Mouse (Mus musculus): ENCODE results near the gene Rdh16f2. TPM values are rescaled to one million over a fixed set of nuclear protein-coding genes. Genes with fewer than 3 reads are reported as not detected.
"Not testable (repeated sequence)": the region's sequence is repeated elsewhere in the genome, so short reads cannot be mapped to it uniquely, and the experiment has no call there.

The Rdh16f2 gene
- total RNA-seq (2021) = not detected
- long read RNA-seq, experiment 1 = 0 reads
- long read RNA-seq, experiment 2, partial matches to known transcripts = 0 of 1 reads
- long read RNA-seq, experiment 2, other reads (novel, unspliced or antisense) = 1 of 1 reads

GRCm38 (mm10) chr10:127866232-127866631 lies at the start of gene Rdh16f2:
Gene Rdh16f2, plus strand, starts transcription at chr10:127866474.
- no peak for DNase-seq (ENCODE audit: low spot score in 2 of 2)

- DNase-seq (ENCODE audit: low spot score in 2 of 2) = not testable (repeated sequence)
Measured at GRCm38 (mm10) chr10:127817268-127817910, 48.9 kb upstream of the Rdh16f2 start.

GRCm38 (mm10) chr10:127821806-127822205 lies 44.5 kb upstream of the Rdh16f2 start:
- DNase-seq (ENCODE audit: low spot score in 2 of 2) = not testable (repeated sequence)

GRCm38 (mm10) chr10:127825386-127825785 lies 40.9 kb upstream of the Rdh16f2 start:
- peak in 1 of 2 experiments; percentile 3 for DNase-seq (ENCODE audit: low spot score in 2 of 2)

GRCm38 (mm10) chr10:127829121-127829520 lies 37.2 kb upstream of the Rdh16f2 start:
- DNase-seq (ENCODE audit: low spot score in 2 of 2) = no peak

- not testable (repeated sequence) for DNase-seq (ENCODE audit: low spot score in 2 of 2)
Measured at GRCm38 (mm10) chr10:127834186-127834585, 32.1 kb upstream of the Rdh16f2 start.

- DNase-seq (ENCODE audit: low spot score in 2 of 2) = no peak
Measured at GRCm38 (mm10) chr10:127835292-127835691, 31.0 kb upstream of the Rdh16f2 start.

GRCm38 (mm10) chr10:127837793-127838192 lies 28.5 kb upstream of the Rdh16f2 start:
- DNase-seq (ENCODE audit: low spot score in 2 of 2) = not testable (repeated sequence)

- DNase-seq (ENCODE audit: low spot score in 2 of 2) = no peak
Measured at GRCm38 (mm10) chr10:127838539-127838938, 27.7 kb upstream of the Rdh16f2 start.

- no peak for DNase-seq (ENCODE audit: low spot score in 2 of 2)
Measured at GRCm38 (mm10) chr10:127840776-127841175, 25.5 kb upstream of the Rdh16f2 start.

GRCm38 (mm10) chr10:127845945-127846344 lies 20.3 kb upstream of the Rdh16f2 start:
- DNase-seq (ENCODE audit: low spot score in 2 of 2) = not testable (repeated sequence)

GRCm38 (mm10) chr10:127848089-127848488 lies 18.2 kb upstream of the Rdh16f2 start:
- DNase-seq (ENCODE audit: low spot score in 2 of 2) = no peak

GRCm38 (mm10) chr10:127849628-127850027 lies 16.6 kb upstream of the Rdh16f2 start, which contains the start of gene Rdh19:
Gene Rdh19, plus strand, starts transcription at chr10:127849928.
- no peak for DNase-seq (ENCODE audit: low spot score in 2 of 2)

- peak in 1 of 2 experiments; percentile 20 for DNase-seq (ENCODE audit: low spot score in 2 of 2)
Measured at GRCm38 (mm10) chr10:127856376-127856775, 9.9 kb upstream of the Rdh16f2 start.

- no peak for DNase-seq (ENCODE audit: low spot score in 2 of 2)
Measured at GRCm38 (mm10) chr10:127864931-127865330, 1.3 kb upstream of the Rdh16f2 start.

- DNase-seq (ENCODE audit: low spot score in 2 of 2) = no peak
Measured at GRCm38 (mm10) chr10:127872484-127872883, 6.2 kb downstream of the Rdh16f2 start.

- no peak for DNase-seq (ENCODE audit: low spot score in 2 of 2)
Measured at GRCm38 (mm10) chr10:127877681-127878080, 11.4 kb downstream of the Rdh16f2 start.

- DNase-seq (ENCODE audit: low spot score in 2 of 2) = no peak
Measured at GRCm38 (mm10) chr10:127878262-127879057, 12.2 kb downstream of the Rdh16f2 start.

- DNase-seq (ENCODE audit: low spot score in 2 of 2) = no peak
Measured at GRCm38 (mm10) chr10:127879155-127879688, 12.9 kb downstream of the Rdh16f2 start.

- no peak for DNase-seq (ENCODE audit: low spot score in 2 of 2)
Measured at GRCm38 (mm10) chr10:127881041-127881440, 14.8 kb downstream of the Rdh16f2 start.

- DNase-seq (ENCODE audit: low spot score in 2 of 2) = no peak
Measured at GRCm38 (mm10) chr10:127886551-127886950, 20.3 kb downstream of the Rdh16f2 start.

- no peak for DNase-seq (ENCODE audit: low spot score in 2 of 2)
Measured at GRCm38 (mm10) chr10:127886971-127887370, 20.7 kb downstream of the Rdh16f2 start.

All from layer of hippocampus, postnatal 14 days (tissue).